Comparison of ENCODE assay signal across 9 mouse cellular contexts in genomic region chr6:148116907-148117306, GRCm38 (mm10).
"Had no signal": no experiment of that assay in that cellular context is flagged by ENCODE, and none has a peak within 500 bp of the region (broad histone marks: within the 10 kb centered on the region; RNA-seq: fewer than 3 reads in every experiment).

No protein-coding gene starts in this region.

- H3K27me3 ChIP-seq: intestine, embryonic 15.5 days; liver, embryonic 15.5 days; midbrain, embryonic 13.5 days; stomach, embryonic 15.5 days had no signal

- H3K4me1 ChIP-seq: intestine, embryonic 15.5 days; limb, embryonic 10.5 days; liver, embryonic 15.5 days; midbrain, embryonic 13.5 days; stomach, embryonic 15.5 days had no signal

- H3K36me3 ChIP-seq: intestine, embryonic 15.5 days; limb, embryonic 10.5 days; liver, embryonic 15.5 days; midbrain, embryonic 13.5 days; stomach, embryonic 15.5 days had no signal

- DNase-seq: right cerebral cortex, postnatal 14 days; thymus, adult 2 months; thymus, postnatal 25 days had no signal

- H3K4me2 ChIP-seq: intestine, embryonic 15.5 days; liver, embryonic 11.5 days; liver, embryonic 15.5 days; midbrain, embryonic 13.5 days; stomach, embryonic 15.5 days had no signal

- H3K4me3 ChIP-seq: intestine, embryonic 15.5 days; limb, embryonic 10.5 days; liver, embryonic 15.5 days; midbrain, embryonic 13.5 days; stomach, embryonic 15.5 days had no signal

- ATAC-seq: intestine, embryonic 15.5 days; midbrain, embryonic 13.5 days had no signal

- H3K9ac ChIP-seq: intestine, embryonic 15.5 days; liver, embryonic 15.5 days; midbrain, embryonic 13.5 days; stomach, embryonic 15.5 days had no signal

- H3K27ac ChIP-seq: intestine, embryonic 15.5 days; limb, embryonic 10.5 days; liver, embryonic 15.5 days; midbrain, embryonic 13.5 days; stomach, embryonic 15.5 days had no signal

- H3K9me3 ChIP-seq: intestine, embryonic 15.5 days; limb, embryonic 10.5 days; liver, embryonic 15.5 days; midbrain, embryonic 13.5 days; stomach, embryonic 15.5 days had no signal
